Mouse (Mus musculus) gastrocnemius, adult 18-20 months (tissue): ENCODE data around the gene Mdga1. TPM values are rescaled to one million over a fixed set of nuclear protein-coding genes. Genes with fewer than 3 reads are reported as not detected.
A peak's percentile ranks its signal among the peaks of the same experiment; 100 is the strongest.

ENCODE experiments used
- DNase-seq: peaks from one replicate; pipeline ENCODE4 v3.0.0; 2021; ENCODE audit warnings: low spot score
- total RNA-seq, 2 experiments: library from RNA; stranded (reverse); gene quantifications; 2 replicates each; pipeline ENCODE4 v1.2.3; 2021

The Mdga1 gene
- total RNA-seq, 2 experiments from 2014 or later: 26.5 to 32.8 TPM

DNA sequence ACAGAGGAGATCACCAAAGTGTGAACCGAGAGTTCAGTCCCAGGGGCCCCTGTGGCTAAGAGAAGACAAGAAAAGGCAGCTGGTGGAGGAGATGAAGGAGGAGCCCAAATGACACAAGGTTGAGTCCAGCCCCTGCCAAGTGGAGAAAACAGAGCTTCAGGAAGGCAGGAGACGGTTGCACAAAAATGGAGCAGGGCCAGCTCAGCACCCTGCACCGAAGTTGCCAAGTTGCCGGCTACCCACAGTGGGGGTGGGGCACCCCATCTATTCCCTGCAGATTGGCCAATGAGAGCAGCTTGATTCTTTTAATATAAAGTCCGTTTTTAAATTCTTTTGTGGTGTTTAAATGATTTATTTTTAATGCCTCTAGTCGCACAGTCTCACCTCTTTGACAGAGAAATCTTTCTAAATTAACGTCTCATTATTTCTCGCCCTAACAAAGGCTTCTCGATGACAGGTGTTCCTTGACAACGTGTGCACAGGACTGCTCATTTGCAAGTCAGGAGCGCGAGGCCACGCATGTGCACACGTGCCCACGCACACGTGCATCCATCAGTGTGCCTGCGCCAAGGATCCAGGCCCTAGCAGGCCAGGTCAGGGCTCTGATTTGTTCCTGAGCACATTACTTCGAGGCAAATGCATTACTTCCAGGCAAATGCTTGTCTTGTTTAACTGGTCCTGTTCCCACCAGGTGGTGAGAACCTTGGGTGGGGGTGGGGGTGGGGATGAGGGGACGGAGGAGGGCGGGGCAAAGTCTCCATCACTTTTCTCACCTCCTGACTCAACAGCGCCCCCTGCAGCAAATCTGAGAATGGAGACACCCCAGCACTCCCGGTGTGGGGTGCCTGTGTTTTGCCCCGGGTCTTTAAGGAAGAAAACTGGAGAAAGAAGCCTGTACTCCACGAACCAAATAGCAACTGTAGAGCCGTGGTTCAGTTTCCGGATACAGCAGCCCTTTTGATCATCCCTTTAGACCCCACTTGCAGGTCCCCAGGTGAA lies 44.0 kb downstream of the Mdga1 start:
- no peak for DNase-seq

DNA sequence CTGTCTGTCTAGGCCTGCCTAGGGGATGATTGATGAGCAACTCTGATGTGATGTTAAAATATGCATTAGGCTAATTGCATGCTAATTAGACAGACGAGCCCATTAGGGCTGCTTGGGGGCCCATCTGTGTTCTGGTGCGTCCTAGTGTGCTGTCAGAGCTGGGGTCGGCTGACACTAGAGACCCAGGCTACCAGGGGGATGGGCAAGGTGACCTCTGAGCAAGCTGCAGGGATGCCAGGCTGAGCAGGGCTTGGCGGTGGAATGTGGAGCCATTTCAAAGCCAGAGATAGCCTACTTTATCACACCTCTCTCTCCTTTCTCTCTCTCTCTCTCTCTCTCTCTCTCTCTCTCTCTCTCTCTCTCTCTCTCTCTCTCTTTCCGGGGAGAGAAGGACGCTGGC lies 49.8 kb downstream of the Mdga1 start:
- DNase-seq: no peak

DNA sequence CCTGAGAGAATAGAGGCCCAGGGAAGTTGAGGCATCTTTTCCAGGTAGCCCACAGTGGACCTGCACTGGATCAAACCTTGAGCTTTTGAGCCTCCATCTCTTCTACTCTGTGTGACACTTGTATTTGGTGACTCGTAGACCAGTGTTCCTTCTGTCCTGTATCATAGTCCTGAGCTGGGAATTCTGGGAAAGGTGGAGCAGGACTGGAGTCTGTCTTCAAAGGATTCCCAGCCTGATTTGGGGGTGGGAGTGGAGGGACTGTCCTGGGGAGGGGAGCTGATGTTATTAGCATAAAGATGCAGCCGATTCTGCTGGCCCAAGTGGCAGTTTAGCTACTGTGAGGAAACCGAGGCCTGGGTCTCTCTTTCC lies 50.4 kb downstream of the Mdga1 start:
- no peak for DNase-seq

DNA sequence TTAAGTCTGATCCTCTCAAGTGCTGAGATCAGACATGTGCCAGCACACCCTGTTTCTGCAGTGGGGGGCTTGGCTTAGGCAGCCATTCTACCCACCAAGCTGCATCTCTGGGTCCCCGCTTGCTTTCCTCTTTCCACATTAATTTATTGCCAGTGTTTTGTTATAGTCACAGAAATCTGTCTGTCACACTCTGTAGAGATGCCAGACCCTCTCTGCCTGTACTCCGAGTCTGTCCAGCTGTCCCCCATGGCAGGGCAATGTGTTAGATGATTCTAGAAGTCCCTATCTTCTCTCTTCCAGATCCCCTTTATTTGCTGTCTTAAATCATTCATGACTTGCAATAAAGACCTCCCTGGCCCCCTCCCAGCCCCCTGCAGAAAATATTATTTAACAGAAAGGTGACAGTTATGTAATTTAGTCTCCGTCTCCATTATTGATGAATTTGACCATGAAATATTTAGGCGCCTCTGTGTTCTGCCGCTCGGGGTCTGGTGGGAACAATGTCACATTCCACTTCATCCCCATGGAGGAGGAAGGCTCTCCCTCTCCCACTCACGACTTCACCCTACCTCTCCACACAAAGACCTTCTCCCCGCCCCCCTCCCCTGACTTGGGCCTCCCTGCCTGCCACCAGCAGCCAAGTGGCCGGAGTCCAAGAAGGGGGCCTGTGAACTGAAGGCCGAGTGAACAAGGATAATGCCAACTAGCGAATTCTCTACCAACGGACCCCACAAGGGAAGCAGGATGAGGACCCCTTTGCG lies 50.9 kb downstream of the Mdga1 start:
- no peak for DNase-seq

DNA sequence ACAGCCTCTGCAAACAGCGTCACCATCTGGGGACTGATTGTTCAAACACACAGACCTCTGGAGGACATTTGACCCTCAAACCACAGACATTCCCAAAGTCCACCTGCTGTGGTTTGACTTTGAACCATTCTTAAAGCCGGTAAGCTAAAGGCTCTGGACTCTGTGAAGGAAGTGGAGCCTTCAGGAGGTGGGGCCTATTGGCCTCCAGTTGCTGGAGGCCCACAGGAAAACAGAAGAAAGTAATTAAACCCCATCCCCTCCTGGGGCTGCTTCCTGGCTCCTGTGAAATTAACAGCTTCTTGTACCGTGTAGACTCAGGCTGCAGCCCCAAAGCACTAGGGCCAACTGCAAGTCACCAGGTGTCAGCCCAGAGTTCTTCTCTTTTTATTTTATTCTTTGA lies 52.9 kb downstream of the Mdga1 start:
- DNase-seq: no peak

DNA sequence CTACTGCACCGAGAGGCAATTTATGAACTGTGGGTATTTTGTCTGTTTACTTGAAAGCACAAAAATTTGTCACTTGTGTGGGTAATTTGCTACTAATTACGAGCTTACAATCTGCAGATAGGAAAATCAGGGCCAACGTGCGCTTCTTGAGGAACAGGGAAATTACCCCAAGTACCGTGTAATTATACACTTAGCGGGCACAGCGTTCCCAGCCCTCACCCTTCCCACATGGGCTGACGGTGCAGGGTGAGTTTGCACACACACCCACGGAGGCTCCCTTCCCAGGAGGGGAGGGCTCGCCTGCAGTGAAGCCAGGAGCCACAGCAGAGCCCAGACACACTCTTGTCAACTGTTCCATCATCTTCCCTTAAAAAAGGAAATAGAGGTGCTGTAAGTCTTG lies 54.1 kb downstream of the Mdga1 start:
- no peak for DNase-seq

DNA sequence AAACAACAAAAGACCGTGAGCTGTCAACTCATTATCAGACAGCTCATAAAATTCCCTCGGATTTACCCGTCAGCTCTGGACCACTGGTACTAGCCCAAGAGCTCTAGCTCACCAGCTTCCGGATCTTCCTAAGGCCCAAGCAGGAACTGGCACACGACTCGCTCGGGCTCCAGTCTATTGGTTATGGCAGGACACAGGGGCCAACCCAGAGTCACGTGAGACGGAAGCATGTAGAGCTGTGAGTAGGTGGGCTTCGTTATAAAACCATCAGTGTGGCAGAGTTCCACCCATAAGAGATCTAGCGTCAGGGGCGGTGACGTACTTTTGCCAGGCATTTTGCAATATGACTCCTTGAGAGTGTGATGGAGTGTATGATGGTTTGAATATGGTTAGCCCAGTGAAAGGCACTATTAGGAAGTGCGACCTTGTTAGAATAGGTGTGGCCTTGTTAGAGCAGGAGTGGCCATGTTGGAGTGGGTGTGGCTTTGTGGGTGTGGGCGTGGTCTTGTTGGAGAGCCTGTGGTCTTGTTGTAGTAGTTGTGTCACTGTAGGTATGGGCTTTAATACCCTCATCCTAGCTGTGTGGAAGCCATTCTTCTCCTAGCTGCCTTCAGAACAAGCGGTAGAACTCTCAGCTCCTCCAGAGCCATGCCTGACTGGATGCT lies 56.5 kb downstream of the Mdga1 start:
- DNase-seq: no peak

DNA sequence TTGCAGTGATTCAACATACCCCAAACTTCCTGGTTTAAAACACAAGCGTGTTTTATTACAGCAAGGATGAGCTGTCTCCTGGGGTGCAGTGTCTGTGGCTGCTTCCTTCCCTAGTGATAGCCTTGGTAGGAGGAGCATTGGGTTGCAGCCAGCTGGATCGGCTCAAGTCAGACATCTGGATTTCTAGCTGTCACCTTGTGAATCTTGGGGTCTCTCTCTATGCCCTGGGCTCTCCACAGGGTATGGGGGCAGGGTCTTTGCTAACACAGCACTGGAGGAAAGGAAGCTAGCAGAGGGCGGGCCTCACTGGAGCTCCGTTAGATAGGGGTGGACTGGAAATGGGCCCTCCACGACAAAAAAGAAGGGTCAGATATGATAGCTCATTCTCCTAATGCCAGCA lies 57.2 kb downstream of the Mdga1 start:
- DNase-seq: no peak

DNA sequence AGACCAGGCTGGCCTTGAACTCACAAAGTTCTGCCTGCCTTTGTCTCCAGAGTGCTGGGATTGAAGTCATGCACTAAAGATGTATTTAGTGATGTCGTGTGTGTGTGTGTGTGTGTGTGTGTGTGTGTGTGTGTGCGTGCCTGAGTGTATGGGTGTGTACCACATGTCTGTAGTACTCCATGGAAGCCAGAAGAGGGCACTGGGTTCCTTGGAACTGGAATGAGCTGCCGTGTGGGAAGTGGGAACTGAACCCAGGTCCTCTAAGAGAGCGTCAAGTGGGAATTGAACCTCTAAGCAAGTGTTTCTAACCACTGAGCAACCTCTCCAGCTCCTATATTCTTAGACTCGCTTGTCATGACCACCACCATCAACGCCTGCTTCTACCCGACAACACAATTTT lies 60.9 kb downstream of the Mdga1 start:
- DNase-seq: no peak

DNA sequence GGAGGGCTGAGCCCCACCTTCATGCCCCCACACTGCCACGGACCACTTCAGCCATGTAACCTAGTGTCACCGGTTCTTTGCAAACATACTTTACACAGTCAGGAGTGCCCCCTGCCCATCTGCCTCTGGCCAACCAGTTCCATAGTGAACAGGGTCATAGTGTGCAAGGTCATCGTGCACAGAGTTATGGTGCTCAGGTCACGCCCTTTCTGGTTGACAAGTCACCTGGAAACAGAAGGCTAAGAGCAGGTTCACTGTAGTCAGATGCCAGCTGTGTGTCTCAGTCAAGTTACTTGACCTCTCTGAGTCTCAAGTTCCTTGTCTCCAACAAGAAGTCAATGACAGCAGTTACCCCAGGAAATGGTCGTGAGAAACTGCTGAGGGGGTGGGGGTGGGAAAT lies 65.2 kb downstream of the Mdga1 start:
- no peak for DNase-seq

DNA sequence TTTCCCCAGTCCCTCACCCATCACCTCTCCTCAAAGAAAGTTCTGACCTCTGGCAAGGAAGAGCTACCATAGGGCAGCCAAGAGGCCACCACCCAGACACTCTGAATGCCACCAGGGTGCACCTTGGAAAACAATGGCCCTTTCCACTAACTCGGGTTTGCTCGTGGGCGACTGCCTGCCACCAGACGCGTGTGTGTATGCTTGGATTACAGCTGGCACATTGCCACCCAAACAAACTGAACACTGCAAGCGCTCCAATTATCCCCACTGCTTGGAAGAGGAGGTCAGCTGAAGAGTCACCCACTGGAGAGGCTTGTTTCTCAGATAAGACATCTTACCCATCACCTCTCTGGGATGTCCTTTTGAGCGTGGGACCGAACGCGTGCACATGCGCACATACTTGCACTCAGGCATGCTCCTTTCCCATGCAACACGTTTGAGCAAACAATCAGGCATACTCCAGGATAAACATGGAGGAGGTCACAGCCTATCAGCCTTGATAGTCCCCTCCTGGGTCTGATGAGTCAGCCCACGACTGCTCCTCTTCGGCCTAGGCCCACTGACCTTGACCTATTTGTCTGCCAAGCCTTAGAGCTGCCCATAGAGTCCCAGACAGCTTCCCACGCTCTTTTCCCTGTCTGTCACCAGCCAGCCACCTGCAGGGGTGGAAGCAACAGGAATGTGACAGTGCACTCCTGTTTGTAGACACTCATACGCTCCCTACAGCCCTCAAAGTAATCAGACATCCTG lies 67.3 kb downstream of the Mdga1 start:
- DNase-seq: no peak

DNA sequence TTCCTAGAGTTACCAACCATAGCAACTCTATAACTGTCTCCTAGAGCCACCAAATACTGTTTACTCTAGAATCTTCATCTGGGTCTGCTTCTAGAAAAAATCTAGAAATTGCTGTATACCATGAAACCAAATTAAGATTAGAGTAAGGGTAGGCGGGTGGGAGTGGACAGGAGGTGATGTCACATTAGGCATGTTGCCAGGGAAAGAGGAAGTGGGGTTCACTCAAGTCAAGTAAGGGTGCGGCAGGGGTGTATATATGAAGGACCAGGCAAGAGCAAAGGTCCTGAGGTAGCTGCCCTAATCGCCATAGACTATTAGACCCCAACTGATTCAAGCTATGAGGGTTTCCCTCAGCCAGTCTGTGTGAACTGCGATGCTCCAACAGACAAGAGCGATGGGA lies 69.6 kb downstream of the Mdga1 start:
- no peak for DNase-seq

DNA sequence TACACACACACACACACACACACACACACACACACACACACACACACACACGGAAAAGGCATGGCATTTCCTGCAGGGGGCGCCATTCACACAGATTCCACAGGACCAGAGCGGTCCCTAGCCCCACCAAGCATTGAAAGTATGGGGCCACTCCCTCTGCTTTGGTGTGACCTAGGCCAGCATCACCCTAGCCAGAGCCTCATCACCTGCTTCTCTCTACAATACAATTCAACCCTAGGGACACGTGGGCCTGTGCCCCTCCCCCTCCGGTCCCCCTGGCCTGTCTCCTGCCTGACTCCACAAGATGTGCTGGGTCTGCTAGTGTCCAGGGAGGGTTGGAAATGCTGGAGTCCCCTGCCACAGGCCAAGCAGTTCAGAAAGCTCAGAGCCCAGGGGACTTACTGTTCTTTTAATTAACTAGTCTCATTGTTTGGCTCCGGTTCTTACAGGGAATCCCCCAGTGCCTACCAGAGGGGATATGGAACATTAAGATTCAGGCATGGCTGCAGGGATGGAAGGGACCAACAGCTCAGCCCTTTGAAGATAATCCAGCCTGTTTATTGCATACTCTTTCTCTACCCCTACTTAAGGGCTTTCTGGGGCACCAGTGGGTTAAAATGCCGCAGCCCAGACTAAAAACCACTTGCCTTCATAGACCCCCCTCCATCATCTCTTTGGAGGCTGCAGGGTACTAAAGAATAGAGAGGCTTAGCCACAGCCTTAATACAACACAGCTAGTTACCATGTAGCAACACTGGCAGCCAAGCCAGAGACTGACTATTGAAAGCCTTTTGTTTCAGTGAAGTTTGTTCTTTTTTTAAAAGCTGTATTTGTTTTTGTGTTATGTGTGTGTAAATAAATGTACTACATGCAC lies 73.5 kb downstream of the Mdga1 start:
- peak; percentile 41 for DNase-seq

DNA sequence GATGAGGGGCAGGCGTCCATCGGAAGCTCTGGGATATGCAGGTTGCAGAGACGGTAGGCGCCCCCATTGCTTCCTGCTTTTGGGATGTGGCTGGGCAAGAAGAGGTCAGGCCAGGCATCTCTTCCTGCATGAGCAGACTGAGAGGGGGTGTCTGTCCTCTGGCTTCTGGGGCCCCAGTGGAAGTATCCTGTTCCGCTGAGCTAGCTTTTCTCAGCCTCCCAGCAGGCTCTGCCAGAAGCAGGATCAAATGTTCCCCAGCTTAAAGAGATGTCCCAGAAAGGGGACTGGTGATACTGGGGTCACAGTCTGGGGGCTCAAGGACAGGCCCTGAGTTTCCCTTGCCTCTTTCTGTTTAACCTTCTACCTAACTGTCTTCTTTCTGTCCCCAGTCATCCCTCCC lies 74.3 kb downstream of the Mdga1 start:
- DNase-seq: peak; percentile 71

DNA sequence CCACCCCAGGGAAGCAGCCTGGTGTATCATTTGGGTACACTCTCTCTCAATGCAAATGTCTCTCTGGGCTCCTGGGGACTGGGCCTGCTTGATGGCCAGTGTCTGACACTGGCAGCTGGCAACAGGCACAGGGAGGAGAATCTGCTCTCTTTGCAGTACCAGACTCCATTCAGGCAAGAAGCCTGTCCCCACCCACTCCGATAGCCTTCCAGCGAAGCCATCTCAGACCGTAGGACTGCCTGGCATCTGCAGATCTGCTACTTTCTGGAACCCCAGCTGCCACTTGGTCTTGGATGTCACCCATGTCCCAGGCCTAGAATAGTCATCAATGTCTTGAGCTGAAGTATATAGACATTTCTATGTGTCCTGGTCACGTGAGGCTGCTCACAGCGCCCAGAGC lies 74.9 kb downstream of the Mdga1 start:
- DNase-seq: peak; percentile 74

DNA sequence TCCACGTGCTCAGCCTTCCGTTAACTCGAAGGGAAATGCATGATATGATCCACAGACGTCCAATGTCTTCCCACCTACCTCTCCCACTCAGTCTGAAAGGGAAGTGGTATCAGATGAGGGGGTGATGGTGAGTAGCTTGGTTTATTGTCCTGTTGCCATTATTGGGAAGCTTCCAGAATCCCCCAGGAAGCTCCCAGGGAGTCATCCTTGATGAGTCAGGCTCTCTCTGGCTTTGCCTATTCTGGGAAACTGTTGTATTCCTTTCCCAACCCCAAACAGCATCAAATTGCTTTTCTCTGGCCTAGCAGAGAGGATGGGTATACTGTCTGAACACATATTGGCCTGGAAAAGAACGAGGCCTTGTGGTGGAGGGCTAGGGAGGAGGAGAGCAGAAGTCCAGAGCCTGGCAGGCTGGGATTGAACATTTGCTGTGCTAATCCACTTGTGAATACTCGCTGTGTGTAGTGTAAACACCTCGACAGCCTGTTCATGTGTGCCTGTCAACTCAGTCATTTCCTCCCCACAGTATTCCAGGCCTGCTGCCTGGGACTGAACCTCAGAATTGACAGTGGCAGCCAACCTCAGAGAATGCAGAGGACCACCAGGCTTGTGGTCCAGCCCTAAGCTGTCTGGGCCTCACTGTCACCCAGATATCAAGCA lies 79.3 kb downstream of the Mdga1 start:
- DNase-seq: no peak

DNA sequence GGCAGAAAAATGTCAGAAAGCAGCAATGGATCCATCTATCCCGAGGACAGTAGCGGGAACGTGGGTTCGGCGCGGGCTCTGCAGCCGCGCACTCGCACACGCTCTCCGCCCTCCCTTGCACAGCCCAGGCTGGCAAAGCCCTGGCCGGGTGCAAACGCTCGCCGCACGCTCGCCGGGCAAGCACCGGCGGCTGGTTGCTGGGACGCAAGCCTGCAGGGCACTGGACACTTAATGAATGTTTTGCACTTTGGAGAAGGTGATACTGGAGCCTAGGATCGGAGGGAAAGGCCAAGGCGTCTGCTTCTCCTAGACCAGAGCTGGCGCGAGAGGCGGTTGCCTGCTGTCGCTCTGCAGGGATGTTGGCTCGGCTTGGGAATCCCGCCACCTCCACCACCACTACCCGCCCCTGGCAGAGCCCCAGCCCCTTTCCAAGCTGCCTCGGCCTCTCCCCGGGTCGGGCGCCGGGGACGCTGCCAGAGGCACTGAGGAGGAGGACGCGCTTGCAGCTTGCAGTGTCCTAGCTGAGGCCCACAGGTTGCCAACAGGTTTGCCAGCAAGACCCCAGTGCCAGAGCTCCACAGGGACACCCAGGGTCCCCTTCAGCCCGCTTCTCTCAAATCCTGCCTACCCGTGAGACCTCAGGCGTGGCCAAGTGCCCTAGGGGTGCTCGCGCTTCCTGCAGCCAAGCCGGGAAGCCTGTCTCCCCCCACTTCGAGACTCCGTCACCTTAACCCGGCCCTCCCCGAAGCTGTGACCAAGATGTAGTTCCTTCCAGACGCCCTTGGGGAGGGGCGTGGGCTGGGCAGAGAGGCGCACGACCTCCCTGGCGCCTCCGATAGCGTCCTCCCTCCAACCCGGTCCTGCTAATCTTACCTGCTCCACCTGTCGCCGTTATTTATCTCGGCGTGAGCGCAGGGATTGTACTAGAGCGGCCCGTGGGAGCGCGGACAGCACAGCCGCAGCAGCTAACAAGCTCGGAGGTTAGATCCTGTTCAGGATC lies 80.6 kb downstream of the Mdga1 start:
- peak; percentile 36 for DNase-seq
